Mouse (Mus musculus): ENCODE measurements around the gene Kat14. TPM values are rescaled to one million over a fixed set of nuclear protein-coding genes. Genes with fewer than 3 reads are reported as not detected.

Kat14 gene
- polyA plus RNA-seq, 1 experiment from 2014 or later, result 21.0 TPM

- 90% methylated on average over 8 of the region's 8 CpGs for WGBS
- ATAC-seq, result no peak
- H3K9ac ChIP-seq (ENCODE audit: low read length), result no peak overlapping the region
Measured at GRCm38 (mm10) chr2:144428659-144429058, 59.9 kb downstream of the Kat14 start.

GRCm38 (mm10) chr2:144429171-144429570 lies 60.4 kb downstream of the Kat14 start:
- no peak overlapping the region for H3K9ac ChIP-seq (ENCODE audit: low read length)
- ATAC-seq (no peak), DNase-seq (ENCODE audit: low spot score) (no peak)
- no peaks in the 10 kb centered on the region for H3K36me3 ChIP-seq (ENCODE audit: control insufficient read depth, insufficient read depth, low read length)
- H3K4me1 ChIP-seq (ENCODE audit: control insufficient read depth, insufficient read depth, low read length), result no peaks in the 10 kb centered on the region
- no peak overlapping the region for H3K4me2 ChIP-seq (ENCODE audit: low read length)
- no peaks in the 10 kb centered on the region for H3K27me3 ChIP-seq (replicated peaks; ENCODE audit: control insufficient read depth, insufficient read depth, low read length)
- 89% methylated on average over 7 of the region's 7 CpGs for WGBS
- no peaks in the 10 kb centered on the region for H3K9me3 ChIP-seq (replicated peaks; ENCODE audit: control insufficient read depth, low read length)
- no peak overlapping the region for H3K27ac ChIP-seq (ENCODE audit: low read depth, low read length)
- H3K4me3 ChIP-seq (ENCODE audit: low read depth, low read length), result no peak overlapping the region

More at GRCm38 (mm10) chr2:144428659-144429058, 59.9 kb downstream of the Kat14 start:
- Histone ChIP-seq H3K4me2 (ENCODE audit: low read length) (no peak overlapping the region), H3K9me3 (replicated peaks; ENCODE audit: control insufficient read depth, low read length) (no peaks in the 10 kb centered on the region), H3K27ac (ENCODE audit: low read depth, low read length) (no peak overlapping the region), H3K4me3 (ENCODE audit: low read depth, low read length) (no peak overlapping the region), H3K36me3 (ENCODE audit: control insufficient read depth, insufficient read depth, low read length) (no peaks in the 10 kb centered on the region), H3K27me3 (replicated peaks; ENCODE audit: control insufficient read depth, insufficient read depth, low read length) (no peaks in the 10 kb centered on the region), H3K4me1 (ENCODE audit: control insufficient read depth, insufficient read depth, low read length) (no peaks in the 10 kb centered on the region)
- no peak for DNase-seq (ENCODE audit: low spot score)

GRCm38 (mm10) chr2:144431286-144431825 lies 62.6 kb downstream of the Kat14 start:
- DNase-seq (ENCODE audit: low spot score) (no peak), ATAC-seq (no peak)
- H3K27me3 ChIP-seq (replicated peaks; ENCODE audit: control insufficient read depth, insufficient read depth, low read length), result no peaks in the 10 kb centered on the region
- H3K9me3 ChIP-seq (replicated peaks; ENCODE audit: control insufficient read depth, low read length), result no peaks in the 10 kb centered on the region
- H3K4me2 ChIP-seq (ENCODE audit: low read length), result no peak overlapping the region
- H3K4me3 ChIP-seq (ENCODE audit: low read depth, low read length), result no peak overlapping the region
- H3K9ac ChIP-seq (ENCODE audit: low read length), result no peak overlapping the region
- 85% methylated on average over 5 of the region's 5 CpGs for WGBS
- H3K4me1 ChIP-seq (ENCODE audit: control insufficient read depth, insufficient read depth, low read length), result no peaks in the 10 kb centered on the region
- no peaks in the 10 kb centered on the region for H3K36me3 ChIP-seq (ENCODE audit: control insufficient read depth, insufficient read depth, low read length)
- H3K27ac ChIP-seq (ENCODE audit: low read depth, low read length), result no peak overlapping the region

GRCm38 (mm10) chr2:144435679-144436078 lies 66.9 kb downstream of the Kat14 start:
- ATAC-seq, result no peak
- H3K4me3 ChIP-seq (ENCODE audit: low read depth, low read length), result no peak overlapping the region
- DNase-seq (ENCODE audit: low spot score), result no peak
- 84% methylated on average over 10 of the region's 10 CpGs for WGBS
- H3K4me2 ChIP-seq (ENCODE audit: low read length), result no peak overlapping the region
- H3K27me3 ChIP-seq (replicated peaks; ENCODE audit: control insufficient read depth, insufficient read depth, low read length), result no peaks in the 10 kb centered on the region
- H3K9ac ChIP-seq (ENCODE audit: low read length), result no peak overlapping the region
- no peaks in the 10 kb centered on the region for H3K36me3 ChIP-seq (ENCODE audit: control insufficient read depth, insufficient read depth, low read length)
- H3K27ac ChIP-seq (ENCODE audit: low read depth, low read length), result no peak overlapping the region
- no peaks in the 10 kb centered on the region for H3K4me1 ChIP-seq (ENCODE audit: control insufficient read depth, insufficient read depth, low read length)
- no peaks in the 10 kb centered on the region for H3K9me3 ChIP-seq (replicated peaks; ENCODE audit: control insufficient read depth, low read length)

GRCm38 (mm10) chr2:144438424-144438823 lies 69.6 kb downstream of the Kat14 start:
- Histone ChIP-seq H3K36me3 (ENCODE audit: control insufficient read depth, insufficient read depth, low read length) (no peaks in the 10 kb centered on the region), H3K4me2 (ENCODE audit: low read length) (no peak overlapping the region), H3K4me1 (ENCODE audit: control insufficient read depth, insufficient read depth, low read length) (no peaks in the 10 kb centered on the region), H3K9me3 (replicated peaks; ENCODE audit: control insufficient read depth, low read length) (no peaks in the 10 kb centered on the region), H3K4me3 (ENCODE audit: low read depth, low read length) (no peak overlapping the region), H3K27me3 (replicated peaks; ENCODE audit: control insufficient read depth, insufficient read depth, low read length) (no peaks in the 10 kb centered on the region), H3K9ac (ENCODE audit: low read length) (no peak overlapping the region), H3K27ac (ENCODE audit: low read depth, low read length) (no peak overlapping the region)
- whole genome bisulfite sequencing, result 65% methylated on average over 4 of the region's 4 CpGs
- ATAC-seq, result no peak
- DNase-seq (ENCODE audit: low spot score), result no peak

- H3K9ac ChIP-seq (ENCODE audit: low read length), result no peak overlapping the region
- no peak overlapping the region for H3K4me2 ChIP-seq (ENCODE audit: low read length)
- H3K4me1 ChIP-seq (ENCODE audit: control insufficient read depth, insufficient read depth, low read length), result no peaks in the 10 kb centered on the region
- 79% methylated on average over 3 of the region's 3 CpGs for WGBS
- no peak overlapping the region for H3K27ac ChIP-seq (ENCODE audit: low read depth, low read length)
- no peaks in the 10 kb centered on the region for H3K36me3 ChIP-seq (ENCODE audit: control insufficient read depth, insufficient read depth, low read length)
- H3K9me3 ChIP-seq (replicated peaks; ENCODE audit: control insufficient read depth, low read length), result no peaks in the 10 kb centered on the region
- DNase-seq (ENCODE audit: low spot score) (no peak), ATAC-seq (no peak)
- no peaks in the 10 kb centered on the region for H3K27me3 ChIP-seq (replicated peaks; ENCODE audit: control insufficient read depth, insufficient read depth, low read length)
- H3K4me3 ChIP-seq (ENCODE audit: low read depth, low read length), result no peak overlapping the region
Measured at GRCm38 (mm10) chr2:144439191-144439700, 70.5 kb downstream of the Kat14 start.

- ATAC-seq (no peak), DNase-seq (ENCODE audit: low spot score) (peak; percentile 32)
- Histone ChIP-seq H3K4me2 (ENCODE audit: low read length) (no peak overlapping the region), H3K4me1 (ENCODE audit: control insufficient read depth, insufficient read depth, low read length) (no peaks in the 10 kb centered on the region), H3K27ac (ENCODE audit: low read depth, low read length) (no peak overlapping the region), H3K36me3 (ENCODE audit: control insufficient read depth, insufficient read depth, low read length) (no peaks in the 10 kb centered on the region), H3K9ac (ENCODE audit: low read length) (no peak overlapping the region), H3K27me3 (replicated peaks; ENCODE audit: control insufficient read depth, insufficient read depth, low read length) (no peaks in the 10 kb centered on the region), H3K4me3 (ENCODE audit: low read depth, low read length) (no peak overlapping the region), H3K9me3 (replicated peaks; ENCODE audit: control insufficient read depth, low read length) (no peaks in the 10 kb centered on the region)
- 83% methylated on average over 11 of the region's 11 CpGs for WGBS
Measured at GRCm38 (mm10) chr2:144441386-144441915, 72.7 kb downstream of the Kat14 start.

GRCm38 (mm10) chr2:144446360-144446999 lies 77.7 kb downstream of the Kat14 start:
- no peaks in the 10 kb centered on the region for H3K9me3 ChIP-seq (replicated peaks; ENCODE audit: control insufficient read depth, low read length)
- no peak overlapping the region for H3K4me3 ChIP-seq (ENCODE audit: low read depth, low read length)
- no peak for ATAC-seq
- no peaks in the 10 kb centered on the region for H3K4me1 ChIP-seq (ENCODE audit: control insufficient read depth, insufficient read depth, low read length)
- no peak for DNase-seq (ENCODE audit: low spot score)
- no peak overlapping the region for H3K27ac ChIP-seq (ENCODE audit: low read depth, low read length)
- no peak overlapping the region for H3K9ac ChIP-seq (ENCODE audit: low read length)
- 80% methylated on average over 7 of the region's 7 CpGs for WGBS
- H3K36me3 ChIP-seq (ENCODE audit: control insufficient read depth, insufficient read depth, low read length), result no peaks in the 10 kb centered on the region
- H3K4me2 ChIP-seq (ENCODE audit: low read length), result no peak overlapping the region
- H3K27me3 ChIP-seq (replicated peaks; ENCODE audit: control insufficient read depth, insufficient read depth, low read length), result no peaks in the 10 kb centered on the region

GRCm38 (mm10) chr2:144450378-144450777 lies 81.6 kb downstream of the Kat14 start:
- H3K4me3 ChIP-seq (ENCODE audit: low read depth, low read length), result no peak overlapping the region
- no peak overlapping the region for H3K9ac ChIP-seq (ENCODE audit: low read length)
- DNase-seq (ENCODE audit: low spot score) (no peak), ATAC-seq (no peak)
- no peak overlapping the region for H3K27ac ChIP-seq (ENCODE audit: low read depth, low read length)
- H3K4me1 ChIP-seq (ENCODE audit: control insufficient read depth, insufficient read depth, low read length), result no peaks in the 10 kb centered on the region
- no peak overlapping the region for H3K4me2 ChIP-seq (ENCODE audit: low read length)
- H3K36me3 ChIP-seq (ENCODE audit: control insufficient read depth, insufficient read depth, low read length), result no peaks in the 10 kb centered on the region
- peaks cover 6% of the 10 kb centered on the region; the same call in 1 of the 2 replicates for H3K27me3 ChIP-seq (replicated peaks; ENCODE audit: control insufficient read depth, insufficient read depth, low read length)
- H3K9me3 ChIP-seq (replicated peaks; ENCODE audit: control insufficient read depth, low read length), result no peaks in the 10 kb centered on the region
- 70% methylated on average over 2 of the region's 2 CpGs for WGBS

Data from forebrain, embryonic 14.5 days (tissue).